Mouse (Mus musculus): Measurements from ENCODE around the gene Maml3. TPM values are rescaled to one million over a fixed set of nuclear protein-coding genes. Genes with fewer than 3 reads are reported as not detected.

The Maml3 gene
- polyA plus RNA-seq, 1 experiment from 2014 or later: 3.6 TPM

DNA sequence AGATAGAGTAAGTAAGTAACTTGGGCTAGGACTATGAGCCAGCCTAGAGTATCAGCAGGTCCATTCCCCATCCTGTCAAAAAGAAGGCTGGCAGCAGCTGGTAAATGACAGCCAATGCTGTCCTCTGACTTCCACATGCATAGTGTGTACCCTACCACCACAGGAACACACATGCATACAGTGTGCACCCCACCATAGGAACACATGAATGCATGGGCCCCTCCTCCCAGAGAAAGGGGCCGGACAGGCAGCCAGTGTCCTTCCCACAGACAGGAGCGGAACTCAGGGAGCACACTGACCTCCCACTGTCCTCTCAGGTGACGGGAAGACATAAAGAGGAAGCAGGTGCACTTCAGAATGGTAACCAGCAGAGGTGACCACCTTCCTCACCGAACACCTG is 188.0 kb downstream of the Maml3 start:
- Histone ChIP-seq H3K27ac (peak overlapping the region; percentile 83), H3K27me3 (ENCODE audit: insufficient read depth, poor library complexity, severe bottlenecking) (no peaks in the 10 kb centered on the region), H3K4me3 (no peak overlapping the region), H3K9me3 (no peaks in the 10 kb centered on the region), H3K36me3 (no peaks in the 10 kb centered on the region), H3K4me1 (peaks cover 45% of the 10 kb centered on the region)
- WGBS: 79% methylated on average over 4 of the region's 4 CpGs
- DNase-seq (ENCODE audit: low spot score): no peak

DNA sequence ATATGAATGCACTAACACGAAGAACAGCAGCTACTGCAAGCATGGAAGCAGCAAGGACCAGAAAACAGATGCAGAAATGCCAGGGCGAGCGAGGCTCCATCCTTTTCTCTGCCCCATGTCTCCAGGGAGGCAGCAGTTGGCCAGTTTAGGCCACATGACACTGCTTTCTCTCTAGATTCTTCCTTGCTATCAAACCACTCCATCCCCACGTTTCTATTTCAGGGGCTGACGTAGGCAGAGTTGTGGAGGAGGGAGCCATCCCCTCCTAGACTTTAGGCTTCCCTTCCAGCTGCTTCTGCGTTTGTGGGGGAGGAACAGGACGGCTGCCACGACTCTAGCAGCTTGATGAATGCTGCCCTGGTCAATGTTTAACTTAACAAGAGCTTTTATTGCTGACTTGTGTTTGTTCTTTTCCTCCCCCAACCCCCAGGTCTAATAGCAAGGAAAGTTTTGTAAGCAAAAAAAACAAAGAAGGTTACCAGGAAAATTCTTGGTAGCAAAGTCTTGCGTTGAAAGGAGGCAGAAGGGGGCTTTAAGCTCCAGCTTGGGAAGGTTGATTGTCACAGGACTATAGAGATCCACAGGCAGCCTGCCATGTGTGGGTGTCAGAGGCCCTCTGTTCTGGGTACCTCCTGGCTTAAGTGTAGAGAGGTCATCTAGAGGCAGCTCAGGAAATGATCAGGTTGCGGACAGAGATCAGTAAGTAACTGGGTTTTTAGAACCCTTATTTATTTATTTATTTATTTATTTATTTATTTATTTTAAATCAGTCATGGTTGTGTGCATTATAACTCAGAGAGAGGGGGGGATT is 188.6 kb downstream of the Maml3 start:
- WGBS: 17% methylated on average over 10 of the region's 10 CpGs
- H3K27me3 ChIP-seq (ENCODE audit: insufficient read depth, poor library complexity, severe bottlenecking): no peaks in the 10 kb centered on the region
- peak; percentile 91 for DNase-seq (ENCODE audit: low spot score)

DNA sequence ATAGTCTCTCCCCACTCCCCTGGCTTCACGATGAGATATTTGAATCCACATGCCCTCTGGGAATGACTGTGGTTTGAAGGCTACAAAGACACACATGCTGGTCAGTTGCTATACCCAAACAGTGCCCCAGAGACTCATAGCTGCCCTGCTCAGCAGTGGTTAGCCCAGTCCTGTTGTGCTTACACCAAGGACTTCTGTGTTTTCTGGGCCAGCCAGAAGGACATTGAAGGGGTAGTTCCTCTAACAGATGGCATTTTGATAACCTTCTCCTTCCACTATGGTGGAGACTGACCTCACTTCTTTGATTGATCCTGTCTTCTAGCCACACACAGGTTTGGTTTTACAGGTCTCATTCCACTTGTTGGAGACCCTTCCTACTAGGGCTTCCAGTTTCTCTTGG is 189.5 kb downstream of the Maml3 start:
- Histone ChIP-seq H3K9me3 (no peaks in the 10 kb centered on the region), H3K4me1 (peaks cover 45% of the 10 kb centered on the region), H3K36me3 (no peaks in the 10 kb centered on the region), H3K27ac (peak overlapping the region; percentile 85), H3K27me3 (ENCODE audit: insufficient read depth, poor library complexity, severe bottlenecking) (no peaks in the 10 kb centered on the region), H3K4me3 (0 out of 2 replicates have a peak overlapping the region, but pooled peaks have one; percentile 6)
- DNase-seq (ENCODE audit: low spot score): no peak
- WGBS: 70% methylated on average over 1 of the region's 1 CpGs

More for the DNA sequence above, 188.6 kb downstream of the Maml3 start:
- Histone ChIP-seq H3K27ac (peak overlapping the region; percentile 85), H3K36me3 (no peaks in the 10 kb centered on the region), H3K9me3 (no peaks in the 10 kb centered on the region), H3K4me1 (peaks cover 40% of the 10 kb centered on the region), H3K4me3 (peak overlapping the region; percentile 8; the same call in 1 of the 2 replicates)

DNA sequence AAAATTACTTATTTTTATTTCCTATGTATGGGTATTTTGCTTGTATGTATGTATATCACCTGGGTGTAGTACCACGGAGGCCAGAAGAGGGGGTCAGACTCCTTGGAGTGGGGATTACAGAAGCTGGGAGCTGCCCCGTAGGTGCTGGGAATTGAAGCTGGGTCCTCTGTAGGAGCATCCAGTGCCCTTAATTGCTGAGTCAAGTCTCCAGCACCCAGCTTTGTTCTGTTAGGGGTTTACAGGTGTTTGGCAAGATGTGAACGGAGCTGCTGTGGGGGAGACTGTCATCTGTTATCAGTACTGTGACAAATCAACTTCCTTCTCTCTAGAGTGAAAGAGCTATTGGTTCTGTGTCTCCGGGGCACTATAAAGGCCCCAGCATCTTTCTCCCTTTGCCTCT is 190.0 kb downstream of the Maml3 start:
- Histone ChIP-seq H3K36me3 (no peaks in the 10 kb centered on the region), H3K9me3 (no peaks in the 10 kb centered on the region), H3K27me3 (ENCODE audit: insufficient read depth, poor library complexity, severe bottlenecking) (no peaks in the 10 kb centered on the region), H3K27ac (peak overlapping the region; percentile 30; the same call in 1 of the 2 replicates), H3K4me3 (no peak overlapping the region), H3K4me1 (peaks cover 45% of the 10 kb centered on the region)
- WGBS: 67% methylated on average over 4 of the region's 4 CpGs
- DNase-seq (ENCODE audit: low spot score): no peak

DNA sequence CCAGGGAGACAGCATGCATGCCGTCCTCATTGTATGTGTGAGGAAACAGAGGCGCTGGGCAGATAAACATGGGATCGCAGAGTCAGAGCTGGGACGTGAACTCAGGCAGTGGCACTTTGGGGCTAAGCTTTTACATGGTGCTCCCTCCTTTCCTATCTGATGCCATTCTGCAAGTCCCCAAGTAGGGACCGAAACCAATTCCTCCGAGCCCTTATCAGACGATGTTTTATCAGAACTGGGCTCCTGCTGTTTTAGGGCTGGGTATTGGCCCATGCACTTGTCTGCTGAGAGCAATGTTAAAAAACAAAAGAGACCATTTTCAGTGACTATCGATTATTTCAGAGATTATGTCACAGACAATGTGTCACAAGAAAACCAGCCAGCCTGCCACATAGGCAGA is 191.4 kb downstream of the Maml3 start:
- Histone ChIP-seq H3K27me3 (ENCODE audit: insufficient read depth, poor library complexity, severe bottlenecking) (no peaks in the 10 kb centered on the region), H3K4me1 (peaks cover 57% of the 10 kb centered on the region), H3K9me3 (no peaks in the 10 kb centered on the region), H3K27ac (no peak overlapping the region), H3K4me3 (no peak overlapping the region), H3K36me3 (no peaks in the 10 kb centered on the region)
- no peak for DNase-seq (ENCODE audit: low spot score)
- 53% methylated on average over 8 of the region's 8 CpGs for WGBS

DNA sequence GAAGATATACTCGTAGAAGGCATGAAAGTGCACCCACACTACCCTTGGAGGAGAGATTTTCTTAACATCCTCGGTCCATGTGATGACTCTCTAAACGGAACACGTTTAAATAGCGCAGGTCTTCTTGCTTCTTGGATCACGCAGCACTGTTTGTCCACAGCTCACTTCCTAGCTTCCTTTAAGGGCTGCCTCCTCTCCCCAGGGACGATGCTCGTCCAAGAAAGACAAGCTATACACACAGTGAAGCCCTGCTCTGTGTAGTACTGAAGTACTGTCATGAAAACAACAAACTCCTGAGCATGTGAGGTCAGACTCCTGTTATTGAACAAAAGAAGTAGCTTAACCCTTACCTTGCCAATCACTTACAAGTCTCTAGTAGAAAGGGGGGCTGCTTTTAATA is 192.7 kb downstream of the Maml3 start:
- Histone ChIP-seq H3K27ac (no peak overlapping the region), H3K27me3 (ENCODE audit: insufficient read depth, poor library complexity, severe bottlenecking) (no peaks in the 10 kb centered on the region), H3K9me3 (no peaks in the 10 kb centered on the region), H3K4me1 (peaks cover 64% of the 10 kb centered on the region), H3K4me3 (no peak overlapping the region), H3K36me3 (no peaks in the 10 kb centered on the region)
- WGBS: 65% methylated on average over 8 of the region's 8 CpGs
- DNase-seq (ENCODE audit: low spot score): no peak

- no peaks in the 10 kb centered on the region for H3K36me3 ChIP-seq
- no peaks in the 10 kb centered on the region for H3K27me3 ChIP-seq (ENCODE audit: insufficient read depth, poor library complexity, severe bottlenecking)
- peak overlapping the region; percentile 38 for H3K4me3 ChIP-seq
- H3K4me1 ChIP-seq: peaks cover 55% of the 10 kb centered on the region
- peak overlapping the region; percentile 82 for H3K27ac ChIP-seq
- peak; percentile 85 for DNase-seq (ENCODE audit: low spot score)
- H3K9me3 ChIP-seq: no peaks in the 10 kb centered on the region
- 12% methylated on average over 14 of the region's 14 CpGs for WGBS
Measured at GRCm38 (mm10) chr3:51908437-51908990, 196.4 kb downstream of the Maml3 start.

GRCm38 (mm10) chr3:51907113-51907860 is 197.6 kb downstream of the Maml3 start:
- no peak overlapping the region for H3K4me3 ChIP-seq
- H3K36me3 ChIP-seq: no peaks in the 10 kb centered on the region
- no peaks in the 10 kb centered on the region for H3K27me3 ChIP-seq (ENCODE audit: insufficient read depth, poor library complexity, severe bottlenecking)
- DNase-seq (ENCODE audit: low spot score): no peak
- peak overlapping the region; percentile 76 for H3K27ac ChIP-seq
- H3K9me3 ChIP-seq: no peaks in the 10 kb centered on the region
- 49% methylated on average over 10 of the region's 10 CpGs for WGBS
- H3K4me1 ChIP-seq: peaks cover 45% of the 10 kb centered on the region

- WGBS: 59% methylated on average over 9 of the region's 9 CpGs
- Histone ChIP-seq H3K27me3 (ENCODE audit: insufficient read depth, poor library complexity, severe bottlenecking) (no peaks in the 10 kb centered on the region), H3K4me1 (peaks cover 42% of the 10 kb centered on the region), H3K9me3 (no peaks in the 10 kb centered on the region), H3K4me3 (no peak overlapping the region), H3K36me3 (no peaks in the 10 kb centered on the region), H3K27ac (peak overlapping the region; percentile 12; the same call in 1 of the 2 replicates)
- DNase-seq (ENCODE audit: low spot score): no peak
Measured at GRCm38 (mm10) chr3:51905903-51906302, 199.0 kb downstream of the Maml3 start.

GRCm38 (mm10) chr3:51904357-51904855 is 200.5 kb downstream of the Maml3 start:
- Histone ChIP-seq H3K4me1 (peaks cover 51% of the 10 kb centered on the region), H3K27me3 (ENCODE audit: insufficient read depth, poor library complexity, severe bottlenecking) (no peaks in the 10 kb centered on the region), H3K4me3 (no peak overlapping the region), H3K9me3 (no peaks in the 10 kb centered on the region), H3K27ac (no peak overlapping the region), H3K36me3 (no peaks in the 10 kb centered on the region)
- DNase-seq (ENCODE audit: low spot score): no peak
- WGBS: 85% methylated on average over 12 of the region's 12 CpGs

GRCm38 (mm10) chr3:51901151-51901550 is 203.7 kb downstream of the Maml3 start:
- 36% methylated on average over 2 of the region's 2 CpGs for WGBS
- H3K27ac ChIP-seq: peak overlapping the region; percentile 53

GRCm38 (mm10) chr3:51894514-51894913 is 210.4 kb downstream of the Maml3 start:
- WGBS: 54% methylated on average over 8 of the region's 8 CpGs
- no peak overlapping the region for H3K4me3 ChIP-seq
- peaks cover 4% of the 10 kb centered on the region; the same call in 1 of the 2 replicates for H3K9me3 ChIP-seq
- H3K36me3 ChIP-seq: no peaks in the 10 kb centered on the region
- peaks cover 9% of the 10 kb centered on the region; the same call in 1 of the 2 replicates for H3K4me1 ChIP-seq
- no peaks in the 10 kb centered on the region for H3K27me3 ChIP-seq (ENCODE audit: insufficient read depth, poor library complexity, severe bottlenecking)
- H3K27ac ChIP-seq: no peak overlapping the region
- no peak for DNase-seq (ENCODE audit: low spot score)

More at GRCm38 (mm10) chr3:51901151-51901550, 203.7 kb downstream of the Maml3 start:
- Histone ChIP-seq H3K27me3 (ENCODE audit: insufficient read depth, poor library complexity, severe bottlenecking) (no peaks in the 10 kb centered on the region), H3K4me3 (no peak overlapping the region), H3K4me1 (peaks cover 27% of the 10 kb centered on the region), H3K9me3 (no peaks in the 10 kb centered on the region), H3K36me3 (no peaks in the 10 kb centered on the region)
- no peak for DNase-seq (ENCODE audit: low spot score)
